Mouse (Mus musculus) liver, postnatal 0 days (tissue): ENCODE measurements at regions not wholly inside any gene's neighbourhood (a gene's known extent, or its start where the extent isn't known, plus 50 kb on each side); places are given as distances from the start of the nearest gene placed in this dataset.

Experiments used
- CTCF ChIP-seq: sonication (generic); IDR thresholded peaks from 2 replicates; pipeline ENCODE4 v1.5.1; 2016; ENCODE audit warnings: antibody characterized with exemption, low read depth
- EP300 ChIP-seq: IDR thresholded peaks from 2 replicates; pipeline ENCODE4 v1.6.1; 2016; ENCODE audit warnings: antibody characterized with exemption, low read depth, mild to moderate bottlenecking

GRCm38 (mm10) chr14:71249387-71249965 lies 649.8 kb upstream of the Fam160b2 start:
- TF ChIP-seq CTCF (no peak), EP300 (no peak)
